Mouse (Mus musculus) ovary, adult 2 months (tissue): ENCODE data around the gene Hist1h3i. TPM values are rescaled to one million over a fixed set of nuclear protein-coding genes. Genes with fewer than 3 reads are reported as not detected.

Source experiments
- polyA plus RNA-seq: library from polyadenylated mRNA; depleted of rRNA; stranded (reverse); fragments of >200 nt; gene quantifications from 2 replicates; pipeline ENCODE4 v1.2.3, GENCODE M21; 2012; rRNA removed

The Hist1h3i gene
- polyA plus RNA-seq, result 60.0 and 85.2 TPM in 2 replicates

GRCm38 (mm10) chr13:21783255-21783617 is at the start of gene Hist1h3i:
Gene Hist1h3i (minus strand): TSS chr13:21783370.

GRCm38 (mm10) chr13:21831418-21832394 is 48.5 kb upstream of the Hist1h3i start, which contains the start of gene Hist1h4n:
Gene Hist1h4n (minus strand): TSS chr13:21832196.

GRCm38 (mm10) chr13:21811539-21811938 is 28.4 kb upstream of the Hist1h3i start, which contains the start of gene Hist1h4m:
Gene Hist1h4m (plus strand): TSS chr13:21811746.

GRCm38 (mm10) chr13:21810073-21810472 is 26.9 kb upstream of the Hist1h3i start, which contains the start of the genes Hist1h2bq and Hist1h2ao:
Gene Hist1h2bq (minus strand): TSS chr13:21810197.
Gene Hist1h2ao (plus strand): TSS chr13:21810465.

GRCm38 (mm10) chr13:21786899-21787629 is 3.9 kb upstream of the Hist1h3i start, which contains the start of the genes Hist1h2an and Hist1h2bp:
Gene Hist1h2an (minus strand): TSS chr13:21787218.
Gene Hist1h2bp (plus strand): TSS chr13:21787461.

GRCm38 (mm10) chr13:21779767-21780731 is 3.1 kb downstream of the Hist1h3i start, which contains the start of gene Hist1h1b:
Gene Hist1h1b (minus strand): TSS chr13:21780625.

GRCm38 (mm10) chr13:21753524-21754285 is 29.5 kb downstream of the Hist1h3i start, which contains the start of the genes Hist1h2ak and Hist1h2bn:
Gene Hist1h2ak (minus strand): TSS chr13:21753827.
Gene Hist1h2bn (plus strand): TSS chr13:21754123.

DNA sequence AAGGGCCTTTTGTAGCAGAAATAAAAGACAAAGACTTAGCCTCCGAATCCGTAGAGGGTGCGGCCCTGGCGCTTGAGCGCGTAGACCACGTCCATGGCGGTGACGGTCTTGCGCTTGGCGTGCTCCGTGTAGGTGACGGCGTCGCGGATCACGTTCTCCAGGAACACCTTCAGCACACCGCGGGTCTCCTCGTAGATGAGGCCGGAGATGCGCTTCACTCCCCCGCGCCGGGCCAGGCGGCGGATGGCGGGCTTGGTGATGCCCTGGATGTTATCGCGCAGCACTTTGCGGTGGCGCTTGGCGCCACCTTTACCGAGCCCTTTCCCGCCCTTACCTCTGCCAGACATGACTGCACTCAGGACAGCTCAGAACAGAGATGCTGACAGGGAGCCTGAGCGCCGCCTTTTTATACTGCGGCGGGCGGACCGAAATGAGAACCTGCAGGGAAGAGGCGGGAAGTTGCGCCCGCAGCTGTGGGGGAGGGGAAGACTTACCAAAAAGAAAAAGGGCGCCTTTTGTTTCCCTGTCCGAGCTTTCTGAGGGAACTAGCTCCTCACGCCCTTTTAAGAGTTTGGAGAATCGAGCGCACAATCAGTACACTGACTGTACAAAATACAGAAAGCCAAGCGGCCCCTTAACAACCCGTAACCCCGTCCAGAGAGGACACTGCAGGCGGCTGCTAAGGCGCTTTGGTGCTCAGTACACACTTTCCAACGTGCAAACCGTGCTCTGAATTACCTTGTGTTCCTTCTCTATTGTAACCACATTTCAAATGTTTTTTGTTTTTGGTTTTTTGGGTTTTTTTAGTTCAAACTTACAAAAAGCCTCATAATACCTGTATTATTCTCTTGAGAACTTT is 32.8 kb downstream of the Hist1h3i start, which contains the start of gene Hist1h4k:
Hist1h4k (minus strand) TSS at position 347 of the 859 bp plus-strand sequence.

DNA sequence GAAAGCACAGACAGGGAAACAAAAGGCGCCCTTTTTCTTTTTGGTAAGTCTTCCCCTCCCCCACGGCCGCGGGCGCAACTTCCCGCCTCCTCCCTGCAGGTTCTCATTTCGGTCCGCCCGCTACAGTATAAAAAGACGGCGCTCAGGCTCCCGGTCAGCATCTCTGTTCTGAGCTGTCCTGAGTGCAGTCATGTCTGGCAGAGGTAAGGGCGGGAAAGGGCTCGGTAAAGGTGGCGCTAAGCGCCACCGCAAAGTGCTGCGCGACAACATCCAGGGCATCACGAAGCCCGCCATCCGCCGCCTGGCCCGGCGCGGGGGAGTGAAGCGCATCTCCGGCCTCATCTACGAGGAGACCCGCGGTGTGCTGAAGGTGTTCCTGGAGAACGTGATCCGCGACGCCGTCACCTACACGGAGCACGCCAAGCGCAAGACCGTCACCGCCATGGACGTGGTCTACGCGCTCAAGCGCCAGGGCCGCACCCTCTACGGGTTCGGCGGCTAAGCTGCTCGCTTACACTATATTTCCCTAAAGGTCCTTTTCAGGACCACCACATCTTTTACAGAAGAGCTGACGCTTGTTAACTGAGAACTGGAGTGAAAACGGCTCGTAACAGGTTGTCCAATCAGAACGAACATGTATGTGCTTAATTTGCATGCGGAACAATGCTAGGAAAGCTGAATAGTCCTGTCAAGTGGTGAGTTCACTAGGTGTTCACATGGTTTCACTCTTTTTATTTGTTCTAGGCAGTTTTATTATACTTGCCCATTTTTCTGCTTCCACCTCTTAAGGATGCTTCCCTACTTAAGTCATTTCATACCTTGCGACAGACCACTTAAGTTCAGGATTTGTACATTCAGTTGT is 48.0 kb downstream of the Hist1h3i start, which contains the start of gene Hist1h4j:
Hist1h4j (plus strand) TSS at position 159 of the 862 bp plus-strand sequence.

Other genes starting within 250 kb of the Hist1h3i start
- not detected in 2 replicates for gene Olfr1366, start 240.6 kb downstream of the Hist1h3i start, polyA plus RNA-seq
- gene Olfr1535, start 223.5 kb downstream of the Hist1h3i start, polyA plus RNA-seq, result not detected in 2 replicates
- gene Olfr1364, start 201.6 kb downstream of the Hist1h3i start, polyA plus RNA-seq, result not detected in 2 replicates
- gene Olfr1362, start 169.3 kb downstream of the Hist1h3i start, polyA plus RNA-seq, result not detected in 2 replicates
- gene Olfr11, start 140.9 kb downstream of the Hist1h3i start, polyA plus RNA-seq, result not detected in 2 replicates
- not detected in 2 replicates for gene Olfr1361, start 120.0 kb downstream of the Hist1h3i start, polyA plus RNA-seq
- gene Olfr1360, start 106.0 kb downstream of the Hist1h3i start, polyA plus RNA-seq, result not detected in 2 replicates
- not detected in 2 replicates for gene Olfr1359, start 85.3 kb downstream of the Hist1h3i start, polyA plus RNA-seq
- 7.5 and 13.6 TPM in 2 replicates for gene Hist1h2bl, start 67.2 kb downstream of the Hist1h3i start, polyA plus RNA-seq
- 82.9 and 155 TPM in 2 replicates for gene Hist1h2ai, start 66.9 kb downstream of the Hist1h3i start, polyA plus RNA-seq
- 77.1 and 77.2 TPM in 2 replicates for gene Hist1h3h, start 65.7 kb downstream of the Hist1h3i start, polyA plus RNA-seq
- 8.9 and 11.6 TPM in 2 replicates for gene Hist1h2bm, start 61.3 kb downstream of the Hist1h3i start, polyA plus RNA-seq
- gene Hist1h4j, start 48.3 kb downstream of the Hist1h3i start, polyA plus RNA-seq, result 7.1 and 10.2 TPM in 2 replicates
- 40.6 and 44.5 TPM in 2 replicates for gene Hist1h4k, start 32.9 kb downstream of the Hist1h3i start, polyA plus RNA-seq
- 46.6 and 59.1 TPM in 2 replicates for gene Hist1h2ak, start 29.5 kb downstream of the Hist1h3i start, polyA plus RNA-seq
- 20.8 and 32.3 TPM in 2 replicates for gene Hist1h2bn, start 29.2 kb downstream of the Hist1h3i start, polyA plus RNA-seq
- gene Hist1h1b, start 2.7 kb downstream of the Hist1h3i start, polyA plus RNA-seq, result 2.2 and 3.3 TPM in 2 replicates
- gene Hist1h2an, start 3.8 kb upstream of the Hist1h3i start, polyA plus RNA-seq, result 25.0 and 44.3 TPM in 2 replicates
- 7.3 and 7.7 TPM in 2 replicates for gene Hist1h2bp, start 4.1 kb upstream of the Hist1h3i start, polyA plus RNA-seq
- 28.9 and 46.9 TPM in 2 replicates for gene Hist1h2bq, start 26.8 kb upstream of the Hist1h3i start, polyA plus RNA-seq
- gene Hist1h2ao, start 27.1 kb upstream of the Hist1h3i start, polyA plus RNA-seq, result not detected in 2 replicates
- not detected in 2 replicates for gene Hist1h4m, start 28.4 kb upstream of the Hist1h3i start, polyA plus RNA-seq
- 30.0 and 31.2 TPM in 2 replicates for gene Hist1h4n, start 48.8 kb upstream of the Hist1h3i start, polyA plus RNA-seq
- gene Hist1h2ap, start 50.1 kb upstream of the Hist1h3i start, polyA plus RNA-seq, result 1,050 and 1,797 TPM in 2 replicates
- gene Hist1h2br, start 50.4 kb upstream of the Hist1h3i start, polyA plus RNA-seq, result 23.0 and 38.8 TPM in 2 replicates
- gene Zfp184, start 161.7 kb upstream of the Hist1h3i start, polyA plus RNA-seq, result 3.0 and 4.7 TPM in 2 replicates
- not detected in 2 replicates for gene Pom121l2, start 197.8 kb upstream of the Hist1h3i start, polyA plus RNA-seq
- gene Prss16, start 226.4 kb upstream of the Hist1h3i start, polyA plus RNA-seq, result 0.15 and 0.25 TPM in 2 replicates